Mouse (Mus musculus) cerebellum, adult 8-10 months (tissue): ENCODE data around the gene Twsg1.

Source experiments
- DNase-seq: peaks from one replicate; pipeline ENCODE4 v3.0.0; 2022

Gene Twsg1

GRCm38 (mm10) chr17:65884691-65885397 lies 66.2 kb downstream of the Twsg1 start:
- peak; percentile 99 for DNase-seq

- no peak for DNase-seq
Observed at GRCm38 (mm10) chr17:65884061-65884669, 66.9 kb downstream of the Twsg1 start.

- no peak for DNase-seq
Observed at GRCm38 (mm10) chr17:65877026-65877425, 74.0 kb downstream of the Twsg1 start.

- DNase-seq: no peak
Observed at GRCm38 (mm10) chr17:65873834-65874233, 77.2 kb downstream of the Twsg1 start.

- no peak for DNase-seq
Observed at GRCm38 (mm10) chr17:65873156-65873555, 77.9 kb downstream of the Twsg1 start.

GRCm38 (mm10) chr17:65872652-65873051 lies 78.4 kb downstream of the Twsg1 start:
- peak; percentile 51 for DNase-seq

- no peak for DNase-seq
Observed at GRCm38 (mm10) chr17:65872051-65872450, 79.0 kb downstream of the Twsg1 start.
